Mouse (Mus musculus) neural tube, embryonic 14.5 days (tissue): ENCODE results near the gene Grcc10. TPM values are rescaled to one million over a fixed set of nuclear protein-coding genes. Genes with fewer than 3 reads are reported as not detected.

Source experiments
- microRNA counts: library from miRNA; unstranded; fragments of <30 nt; microRNA quantifications from one replicate; lab custom pipeline; 2016
- microRNA-seq: library from miRNA; unstranded; fragments of <30 nt; microRNA quantifications from one replicate; pipeline ENCODE4, GENCODE M21; 2016
- polyA plus RNA-seq: library from polyadenylated mRNA; unstranded; fragments of >200 nt; fragmentation: Nextera tagmentation; extraction: Ambion mirVana; gene quantifications from 2 replicates; pipeline ENCODE4 v1.2.1, GENCODE M21; 2014

Gene Grcc10
- polyA plus RNA-seq, 1 experiment from 2014 or later = 689 TPM

MicroRNA genes within 50 kb of the gene (microRNA counts, 519-probe panel; counts per million panel counts)
- microRNA mmu-miR-141 (lab: Ali Mortazavi, UCI) (not detected), microRNA mmu-miR-200c (lab: Ali Mortazavi, UCI) (not detected)

Small RNA genes within 50 kb of the gene (microRNA-seq; reads per million reads assigned to microRNA genes)
- gene Mir141 = 1.1 reads per million
- 5.4 reads per million, percentile 10 among the genes with 10 or more reads in this experiment for gene Mir200c

Other genes starting within 250 kb of the Grcc10 start
- 0.22 and 0.29 TPM in 2 replicates for gene C1rl, start 248.3 kb downstream of the Grcc10 start, polyA plus RNA-seq
- gene C1ra, start 229.0 kb downstream of the Grcc10 start, polyA plus RNA-seq = 0.11 and 0.33 TPM in 2 replicates
- gene C1s1, start 199.0 kb downstream of the Grcc10 start, polyA plus RNA-seq = 0.72 and 0.75 TPM in 2 replicates
- not detected in 2 replicates for gene C1rb, start 171.1 kb downstream of the Grcc10 start, polyA plus RNA-seq
- gene C1s2, start 105.3 kb downstream of the Grcc10 start, polyA plus RNA-seq = 0.16 TPM in 1 of 2 replicates, not detected in the other
- gene Lpcat3, start 78.3 kb downstream of the Grcc10 start, polyA plus RNA-seq = 40.0 and 44.7 TPM in 2 replicates
- 94.2 and 99.8 TPM in 2 replicates for gene Emg1, start 29.2 kb downstream of the Grcc10 start, polyA plus RNA-seq
- gene Phb2, start 29.0 kb downstream of the Grcc10 start, polyA plus RNA-seq = 242 and 258 TPM in 2 replicates
- 2.6 and 4.4 TPM in 2 replicates for gene Ptpn6, start 2.7 kb downstream of the Grcc10 start, polyA plus RNA-seq
- not detected in 2 replicates for gene Gm45234, start 14.6 kb upstream of the Grcc10 start, polyA plus RNA-seq
- 21.5 and 27.5 TPM in 2 replicates for gene Atn1, start 15.2 kb upstream of the Grcc10 start, polyA plus RNA-seq
- gene Eno2, start 28.3 kb upstream of the Grcc10 start, polyA plus RNA-seq = 154 and 205 TPM in 2 replicates
- gene Lrrc23, start 38.4 kb upstream of the Grcc10 start, polyA plus RNA-seq = 0.67 and 0.92 TPM in 2 replicates
- 3.9 and 4.4 TPM in 2 replicates for gene Spsb2, start 67.3 kb upstream of the Grcc10 start, polyA plus RNA-seq
- 393 and 412 TPM in 2 replicates for gene Tpi1, start 72.9 kb upstream of the Grcc10 start, polyA plus RNA-seq
- 162 and 171 TPM in 2 replicates for gene Usp5, start 88.1 kb upstream of the Grcc10 start, polyA plus RNA-seq
- gene Cdca3, start 88.2 kb upstream of the Grcc10 start, polyA plus RNA-seq = 16.8 and 16.9 TPM in 2 replicates
- 0.44 and 0.54 TPM in 2 replicates for gene Gnb3, start 98.9 kb upstream of the Grcc10 start, polyA plus RNA-seq
- 19.1 and 23.7 TPM in 2 replicates for gene P3h3, start 116.4 kb upstream of the Grcc10 start, polyA plus RNA-seq
- 11.2 and 14.2 TPM in 2 replicates for gene Gpr162, start 122.6 kb upstream of the Grcc10 start, polyA plus RNA-seq
- 0.12 TPM in 1 of 2 replicates, not detected in the other for gene Cd4, start 146.8 kb upstream of the Grcc10 start, polyA plus RNA-seq
- 2.6 and 3.4 TPM in 2 replicates for gene Lag3, start 170.3 kb upstream of the Grcc10 start, polyA plus RNA-seq
- 664 and 670 TPM in 2 replicates for gene Ptms, start 178.7 kb upstream of the Grcc10 start, polyA plus RNA-seq
- gene Mlf2, start 190.0 kb upstream of the Grcc10 start, polyA plus RNA-seq = 560 and 584 TPM in 2 replicates
- gene Cops7a, start 224.2 kb upstream of the Grcc10 start, polyA plus RNA-seq = 89.5 and 93.8 TPM in 2 replicates